Mouse (Mus musculus) C2C12 (cell line): Measurements from ENCODE around the gene Smap1. TPM values are rescaled to one million over a fixed set of nuclear protein-coding genes. Genes with fewer than 3 reads are reported as not detected.

ENCODE experiments used
- H3K27me3 ChIP-seq: one replicate; pipeline ENCODE4 v1.6.1; 2011; ENCODE audit not compliant: control insufficient read depth, insufficient read depth, insufficient read length
- H3K36me3 ChIP-seq: one replicate; pipeline ENCODE4 v1.6.1; 2011; ENCODE audit not compliant: control insufficient read depth, insufficient read depth
- H3K4me3 ChIP-seq: one replicate; pipeline ENCODE4 v1.5.1; 2011; ENCODE audit warnings: mild to moderate bottlenecking, control low read depth; ENCODE audit not compliant: poor library complexity, insufficient read depth, severe bottlenecking
- H3K79me2 ChIP-seq: one replicate; pipeline ENCODE4 v1.6.1; 2011; ENCODE audit not compliant: control insufficient read depth, insufficient read depth
- H3K79me3 ChIP-seq: one replicate; pipeline ENCODE4 v1.6.1; 2011; ENCODE audit warnings: low read depth, control low read depth
- H3ac ChIP-seq: one replicate; pipeline ENCODE3; 2011; ENCODE audit warnings: low read depth; ENCODE audit not compliant: control insufficient read depth, insufficient read length
- CEBPB ChIP-seq: IDR thresholded peaks from one replicate; pipeline ENCODE4 v1.6.1; 2011; ENCODE audit warnings: low read depth, mild to moderate bottlenecking, control low read depth, moderate library complexity
- CTCF ChIP-seq: IDR thresholded peaks from one replicate; pipeline ENCODE4 v1.5.1; 2011; ENCODE audit not compliant: control insufficient read depth, insufficient read depth, insufficient read length
- FOSL1 ChIP-seq: IDR thresholded peaks from one replicate; pipeline ENCODE4 v1.8.0; 2011; ENCODE audit warnings: mild to moderate bottlenecking, low read length; ENCODE audit not compliant: poor library complexity, insufficient read depth, severe bottlenecking
- MAX ChIP-seq: IDR thresholded peaks from one replicate; pipeline ENCODE4 v1.6.1; 2011; ENCODE audit warnings: mild to moderate bottlenecking, control low read depth
- MYOD1 ChIP-seq: IDR thresholded peaks from one replicate; pipeline ENCODE4 v1.6.1; 2011; ENCODE audit warnings: low read depth; ENCODE audit not compliant: control insufficient read depth, insufficient read length
- MYOG ChIP-seq: IDR thresholded peaks from one replicate; pipeline ENCODE4 v1.6.1; 2011; ENCODE audit not compliant: control insufficient read depth, insufficient read length; ENCODE audit errors: extremely low read depth
- USF1 ChIP-seq: IDR thresholded peaks from one replicate; pipeline ENCODE4 v1.6.1; 2011; ENCODE audit warnings: low read depth, mild to moderate bottlenecking, control low read depth, moderate library complexity
- polyA plus RNA-seq: library from polyadenylated mRNA; unstranded; fragments of >200 nt; fragmentation: generic; extraction: Trizol; gene quantifications from one replicate; pipeline ENCODE4 v1.2.1, GENCODE M21; 2012; ENCODE audit warnings: missing spikeins

Gene Smap1
- polyA plus RNA-seq, 1 experiment, result 23.0 TPM

GRCm38 (mm10) chr1:23798306-23798705, 123.8 kb downstream of the Smap1 start:
- no peak for TF ChIP-seq CEBPB
- TF ChIP-seq MYOD1, result no peak
- no peak for TF ChIP-seq USF1
- no peak for TF ChIP-seq CTCF
- TF ChIP-seq MAX, result no peak
- no peak for TF ChIP-seq MYOG
- TF ChIP-seq FOSL1, result no peak
- no peaks in the 10 kb centered on the region for H3K79me3 ChIP-seq
- no peak overlapping the region for H3ac ChIP-seq
- no peaks in the 10 kb centered on the region for H3K79me2 ChIP-seq
- no peaks in the 10 kb centered on the region for H3K36me3 ChIP-seq
- H3K27me3 ChIP-seq, result no peaks in the 10 kb centered on the region
- no peak overlapping the region for H3K4me3 ChIP-seq

Other genes starting within 250 kb of the Smap1 start
- gene B3gat2, start 160.6 kb downstream of the Smap1 start, polyA plus RNA-seq, result 0.11 TPM
- 31.0 TPM for gene Sdhaf4, start 83.3 kb upstream of the Smap1 start, polyA plus RNA-seq
- gene Fam135a, start 178.0 kb upstream of the Smap1 start, polyA plus RNA-seq, result 3.9 TPM